Mouse (Mus musculus): ENCODE measurements around the gene Unc13b. TPM values are rescaled to one million over a fixed set of nuclear protein-coding genes. Genes with fewer than 3 reads are reported as not detected.

The Unc13b gene
- polyA plus RNA-seq, 1 experiment = 0.54 TPM

DNA sequence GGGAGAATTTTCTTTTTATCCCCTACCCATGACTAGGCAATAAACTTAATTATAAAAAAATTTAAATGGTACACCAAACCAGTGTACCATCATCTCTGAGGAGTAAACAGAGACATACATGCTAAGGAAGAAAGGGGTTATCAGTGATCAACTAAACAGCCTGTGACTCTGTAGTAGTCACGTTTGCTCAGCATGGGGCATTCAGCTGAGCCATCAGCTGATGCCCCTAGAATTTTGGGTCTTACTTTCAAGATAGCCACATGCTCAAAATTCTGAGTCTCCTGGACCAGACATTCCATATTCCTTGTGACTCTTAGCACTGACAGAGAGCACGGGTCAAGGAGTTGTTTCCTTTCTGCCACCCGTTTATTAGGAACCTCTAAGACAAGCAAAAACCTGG lies 101.3 kb downstream of the Unc13b start:
- Histone ChIP-seq H3K27me3 (replicated peaks) (peaks cover 2% of the 10 kb centered on the region), H3K4me3 (replicated peaks) (no peak overlapping the region), H3K9me3 (no peaks in the 10 kb centered on the region), H3K4me1 (no peaks in the 10 kb centered on the region), H3K36me3 (replicated peaks; ENCODE audit: low read length) (no peaks in the 10 kb centered on the region)
- TF ChIP-seq GATA1 (IDR thresholded peaks at IDR 0.05; ENCODE audit: borderline replicate concordance, low read length) = no peak

DNA sequence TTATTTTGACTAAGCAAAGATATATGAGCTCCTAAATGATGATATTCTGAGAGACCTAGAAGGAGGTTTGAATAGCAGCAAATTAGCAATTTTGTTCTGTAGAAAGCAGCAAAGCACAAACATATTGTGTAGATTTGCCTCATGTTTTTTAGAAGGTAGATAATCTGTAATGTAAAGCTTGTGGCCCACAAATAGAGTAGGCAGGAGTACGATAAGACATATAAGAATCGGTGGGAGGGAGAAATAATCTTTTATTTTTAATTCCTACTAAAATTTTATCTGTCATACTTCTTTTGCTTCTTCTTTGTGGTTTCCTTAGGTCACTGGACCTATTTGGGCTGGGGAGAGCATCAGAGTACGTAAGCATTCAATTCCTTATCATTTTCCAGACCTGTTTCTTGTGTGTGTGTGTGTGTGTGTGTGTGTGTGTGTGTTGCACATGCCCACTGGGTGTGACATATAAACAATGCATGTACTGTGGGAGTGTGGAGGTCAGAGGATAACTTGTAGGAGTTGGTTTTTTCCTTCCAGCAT lies 102.4 kb downstream of the Unc13b start:
- Histone ChIP-seq H3K36me3 (replicated peaks; ENCODE audit: low read length) (no peaks in the 10 kb centered on the region), H3K4me3 (replicated peaks) (no peak overlapping the region), H3K9me3 (no peaks in the 10 kb centered on the region), H3K27me3 (replicated peaks) (peaks cover 2% of the 10 kb centered on the region), H3K4me1 (no peaks in the 10 kb centered on the region)
- TF ChIP-seq FLI1 (IDR thresholded peaks at IDR 0.05; ENCODE audit: low read length) = no peak
- no peak for TF ChIP-seq GATA1 (IDR thresholded peaks at IDR 0.05; ENCODE audit: borderline replicate concordance, low read length)

DNA sequence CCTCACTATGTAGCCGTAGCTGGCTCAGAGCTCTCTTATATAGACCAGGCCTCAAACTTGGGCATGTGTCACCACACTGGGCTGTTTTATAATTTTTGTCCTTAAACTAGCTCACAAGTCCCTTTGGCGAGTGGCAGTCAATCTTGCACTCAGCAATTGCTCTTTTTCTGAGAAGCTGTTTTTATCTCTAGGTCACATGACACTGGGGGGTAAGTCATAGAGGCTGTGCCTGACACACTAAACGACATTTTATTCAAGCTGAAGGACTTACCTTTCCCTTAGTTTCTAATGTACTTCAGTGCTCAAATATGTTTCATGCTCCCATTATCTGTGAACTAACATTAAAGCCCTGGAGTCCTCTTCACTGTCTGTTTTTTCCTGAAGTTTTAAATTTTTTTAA lies 104.5 kb downstream of the Unc13b start:
- H3K4me3 ChIP-seq (replicated peaks) = no peak overlapping the region
- H3K36me3 ChIP-seq (replicated peaks; ENCODE audit: low read length) = no peaks in the 10 kb centered on the region
- TF ChIP-seq FLI1 (IDR thresholded peaks at IDR 0.05; ENCODE audit: low read length) (no peak), GATA1 (IDR thresholded peaks at IDR 0.05; ENCODE audit: borderline replicate concordance, low read length) (no peak)
- no peaks in the 10 kb centered on the region for H3K9me3 ChIP-seq
- H3K27me3 ChIP-seq (replicated peaks) = no peaks in the 10 kb centered on the region
- no peaks in the 10 kb centered on the region for H3K4me1 ChIP-seq

DNA sequence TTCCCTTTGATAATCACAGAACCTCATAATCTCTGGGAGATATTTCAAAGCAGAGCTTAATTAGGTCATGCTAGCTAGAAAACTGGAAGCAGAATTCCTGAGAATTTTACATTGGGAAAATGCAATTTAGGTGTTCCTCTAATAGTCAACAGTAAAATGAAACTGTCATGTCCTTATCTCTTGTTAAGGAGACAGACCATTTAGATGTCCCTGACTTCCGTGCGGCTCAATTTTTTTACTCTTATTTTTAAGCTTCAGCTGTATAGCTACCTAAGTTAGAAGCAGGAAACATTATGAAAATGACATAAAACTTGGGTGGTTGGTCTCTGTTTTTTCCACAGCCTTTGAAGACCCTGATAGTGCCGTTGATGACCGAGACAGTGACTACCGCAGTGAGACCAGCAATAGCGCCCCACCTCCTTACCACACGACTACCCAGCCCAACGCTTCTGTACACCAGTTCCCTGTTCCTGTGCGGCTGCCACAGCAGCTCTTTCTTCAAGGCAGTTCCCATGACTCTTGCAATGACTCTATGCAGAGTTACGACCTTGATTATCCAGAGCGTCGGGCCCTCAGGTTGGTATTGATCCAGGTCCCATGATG lies 106.8 kb downstream of the Unc13b start:
- no peaks in the 10 kb centered on the region for H3K9me3 ChIP-seq
- no peak for TF ChIP-seq GATA1 (IDR thresholded peaks at IDR 0.05; ENCODE audit: borderline replicate concordance, low read length)
- no peak for TF ChIP-seq FLI1 (IDR thresholded peaks at IDR 0.05; ENCODE audit: low read length)
- H3K27me3 ChIP-seq (replicated peaks) = no peaks in the 10 kb centered on the region
- no peak overlapping the region for H3K4me3 ChIP-seq (replicated peaks)
- H3K4me1 ChIP-seq = no peaks in the 10 kb centered on the region
- H3K36me3 ChIP-seq (replicated peaks; ENCODE audit: low read length) = no peaks in the 10 kb centered on the region

DNA sequence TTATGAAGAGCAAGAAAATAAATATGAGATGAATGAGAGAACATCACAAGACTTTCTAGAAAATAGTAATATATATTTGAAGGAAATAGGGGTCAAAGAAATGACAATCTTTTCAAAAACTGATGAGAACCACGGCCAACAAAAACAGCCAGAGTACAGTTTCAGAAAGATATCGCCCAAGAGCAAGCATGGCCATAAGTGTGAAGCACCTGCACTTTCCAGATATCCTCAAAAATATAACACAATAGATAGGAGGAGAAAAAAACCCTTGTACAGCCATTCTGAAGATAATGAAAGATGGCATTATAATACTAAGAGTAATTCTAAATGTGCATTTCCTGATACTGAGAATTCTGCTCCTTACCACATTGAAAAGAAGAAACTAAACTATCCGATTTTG lies 111.3 kb downstream of the Unc13b start:
- TF ChIP-seq FLI1 (IDR thresholded peaks at IDR 0.05; ENCODE audit: low read length) (no peak), GATA1 (IDR thresholded peaks at IDR 0.05; ENCODE audit: borderline replicate concordance, low read length) (no peak)
- no peaks in the 10 kb centered on the region for H3K36me3 ChIP-seq (replicated peaks; ENCODE audit: low read length)
- H3K4me1 ChIP-seq = no peaks in the 10 kb centered on the region
- no peaks in the 10 kb centered on the region for H3K27me3 ChIP-seq (replicated peaks)
- no peak overlapping the region for H3K4me3 ChIP-seq (replicated peaks)
- no peaks in the 10 kb centered on the region for H3K9me3 ChIP-seq

DNA sequence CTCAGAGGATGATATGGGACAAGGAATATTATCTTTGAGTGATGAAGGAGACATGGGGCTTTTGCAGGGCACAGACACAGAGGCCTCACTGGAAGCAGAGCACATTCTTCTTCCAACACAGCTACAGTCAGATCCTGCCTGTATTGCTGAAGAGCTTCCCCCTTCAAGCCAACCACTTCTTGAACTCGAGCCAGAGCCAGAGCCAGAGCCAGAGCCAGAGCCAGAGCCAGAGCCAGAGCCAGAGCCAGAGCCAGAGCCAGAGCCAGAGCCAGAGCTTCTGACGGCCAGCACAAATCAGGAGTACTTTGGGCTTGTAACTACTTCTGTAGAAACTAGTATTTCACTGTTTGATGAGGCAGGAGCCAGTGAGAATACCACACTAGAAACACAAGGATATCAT lies 118.4 kb downstream of the Unc13b start:
- H3K9me3 ChIP-seq = no peaks in the 10 kb centered on the region

DNA sequence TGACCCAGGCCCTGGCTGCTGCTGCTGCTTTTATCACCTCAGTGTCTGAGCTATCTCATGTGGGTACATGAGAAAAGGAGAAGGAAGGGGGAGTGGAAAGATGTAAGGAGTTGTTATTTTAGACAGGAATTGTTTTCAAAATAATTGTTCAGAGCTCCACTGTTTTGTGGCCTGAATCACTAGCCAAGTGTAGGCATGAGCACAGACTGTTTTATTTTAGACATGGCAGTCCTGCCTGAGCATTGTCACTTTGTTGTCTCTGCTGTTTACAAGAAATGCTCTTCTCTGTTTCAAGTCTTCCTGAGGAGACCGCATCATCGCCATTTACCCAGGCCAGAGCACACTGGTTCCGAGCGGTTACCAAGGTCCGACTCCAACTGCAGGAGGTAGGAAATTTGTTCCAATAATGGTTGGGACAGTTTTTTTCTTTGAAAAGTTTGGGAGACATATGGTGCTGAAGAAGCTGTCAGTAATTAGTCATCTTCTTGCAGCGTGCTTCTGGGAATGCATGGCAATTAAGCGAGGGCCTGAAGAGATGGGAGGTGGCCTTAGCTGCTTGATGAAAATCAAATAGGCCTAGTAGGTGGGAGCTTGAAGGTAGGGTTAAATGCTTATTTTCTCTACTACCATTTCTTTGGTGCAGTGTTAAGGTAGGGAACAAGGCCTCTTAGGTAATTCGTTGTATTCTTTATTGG lies 123.9 kb downstream of the Unc13b start:
- no peak overlapping the region for H3K4me3 ChIP-seq (replicated peaks)
- H3K27me3 ChIP-seq (replicated peaks) = peaks cover 8% of the 10 kb centered on the region
- H3K36me3 ChIP-seq (replicated peaks; ENCODE audit: low read length) = no peaks in the 10 kb centered on the region
- H3K9me3 ChIP-seq = no peaks in the 10 kb centered on the region
- TF ChIP-seq FLI1 (IDR thresholded peaks at IDR 0.05; ENCODE audit: low read length) = no peak
- TF ChIP-seq GATA1 (IDR thresholded peaks at IDR 0.05; ENCODE audit: borderline replicate concordance, low read length) = no peak
- 0 out of 2 replicates have a peak, but pooled peaks cover 2% of the 10 kb centered on the region for H3K4me1 ChIP-seq

More for the DNA sequence above, 118.4 kb downstream of the Unc13b start:
- Histone ChIP-seq H3K27me3 (replicated peaks) (peaks cover 5% of the 10 kb centered on the region), H3K4me3 (replicated peaks) (no peak overlapping the region), H3K36me3 (replicated peaks; ENCODE audit: low read length) (no peaks in the 10 kb centered on the region), H3K4me1 (no peaks in the 10 kb centered on the region)
- TF ChIP-seq GATA1 (IDR thresholded peaks at IDR 0.05; ENCODE audit: borderline replicate concordance, low read length) = no peak

DNA sequence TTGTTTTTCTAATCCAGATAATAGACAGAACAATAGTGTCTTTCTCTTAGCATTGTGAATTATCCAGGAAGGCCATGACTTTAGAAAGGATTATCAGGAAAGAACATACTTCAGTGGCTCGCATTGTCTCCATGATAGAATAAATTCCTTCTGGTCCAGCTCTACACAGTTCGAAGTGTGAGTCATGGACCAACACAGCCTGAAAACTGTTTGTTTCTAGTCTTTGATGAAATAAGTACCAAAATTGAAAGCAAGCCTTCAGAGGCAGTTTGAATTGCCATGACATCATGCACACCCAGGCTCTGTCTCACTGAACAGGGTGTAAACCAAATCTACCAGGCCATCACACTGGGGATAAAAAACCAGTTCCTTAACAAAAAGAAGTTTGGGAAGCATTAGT lies 128.7 kb downstream of the Unc13b start:
- H3K27me3 ChIP-seq (replicated peaks) = peaks cover 8% of the 10 kb centered on the region
- H3K4me1 ChIP-seq = peaks cover 6% of the 10 kb centered on the region
- no peaks in the 10 kb centered on the region for H3K9me3 ChIP-seq
- no peak overlapping the region for H3K4me3 ChIP-seq (replicated peaks)
- no peaks in the 10 kb centered on the region for H3K36me3 ChIP-seq (replicated peaks; ENCODE audit: low read length)
- TF ChIP-seq FLI1 (IDR thresholded peaks at IDR 0.05; ENCODE audit: low read length) = no peak
- no peak for TF ChIP-seq GATA1 (IDR thresholded peaks at IDR 0.05; ENCODE audit: borderline replicate concordance, low read length)

DNA sequence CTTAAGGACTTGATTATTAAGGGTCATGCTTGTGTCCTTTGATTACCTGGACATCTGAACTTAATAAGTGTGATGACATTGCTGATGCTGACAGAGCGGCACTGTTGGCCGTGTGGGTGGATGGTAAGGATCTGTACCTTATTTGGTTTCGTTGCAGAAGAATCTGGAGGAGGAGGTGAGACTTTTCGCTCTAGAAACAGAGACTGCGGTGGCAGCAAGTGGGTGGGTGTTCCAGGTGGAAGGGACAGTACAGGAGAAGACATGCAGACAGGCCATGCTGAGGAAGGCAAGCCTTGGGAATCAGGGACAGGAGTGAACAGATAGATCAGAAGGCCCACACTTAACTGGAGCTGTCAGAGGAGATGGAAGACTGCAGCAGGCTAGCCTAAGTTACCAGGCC lies 130.6 kb downstream of the Unc13b start:
- H3K4me1 ChIP-seq = peaks cover 6% of the 10 kb centered on the region
- no peaks in the 10 kb centered on the region for H3K9me3 ChIP-seq
- peaks cover 8% of the 10 kb centered on the region for H3K27me3 ChIP-seq (replicated peaks)
- H3K4me3 ChIP-seq (replicated peaks) = no peak overlapping the region
- TF ChIP-seq FLI1 (IDR thresholded peaks at IDR 0.05; ENCODE audit: low read length) = no peak
- no peak for TF ChIP-seq GATA1 (IDR thresholded peaks at IDR 0.05; ENCODE audit: borderline replicate concordance, low read length)
- no peaks in the 10 kb centered on the region for H3K36me3 ChIP-seq (replicated peaks; ENCODE audit: low read length)

DNA sequence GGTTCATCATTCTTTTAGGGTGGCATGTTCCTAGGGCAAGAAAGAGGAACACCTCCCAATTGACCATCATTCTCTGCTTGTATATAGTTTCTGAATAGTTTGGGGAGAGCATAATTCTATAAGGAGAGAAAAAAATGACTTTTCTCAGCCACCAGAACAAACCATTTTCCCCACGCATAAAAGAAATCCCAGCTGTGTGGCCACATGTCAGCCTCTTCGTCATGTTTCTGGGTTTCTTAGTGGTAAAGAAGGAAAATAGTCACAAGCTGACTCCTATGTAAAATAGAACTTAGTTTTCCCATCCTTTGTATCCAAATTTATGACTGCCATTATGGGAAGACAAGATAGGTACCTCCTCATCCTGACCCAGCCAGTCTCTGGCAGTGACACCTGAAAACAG lies 146.2 kb downstream of the Unc13b start:
- Histone ChIP-seq H3K27me3 (replicated peaks) (peaks cover 15% of the 10 kb centered on the region), H3K36me3 (replicated peaks; ENCODE audit: low read length) (no peaks in the 10 kb centered on the region), H3K9me3 (peaks cover 7% of the 10 kb centered on the region), H3K4me1 (peaks cover 6% of the 10 kb centered on the region), H3K4me3 (replicated peaks) (no peak overlapping the region)
- no peak for TF ChIP-seq GATA1 (IDR thresholded peaks at IDR 0.05; ENCODE audit: borderline replicate concordance, low read length)
- no peak for TF ChIP-seq FLI1 (IDR thresholded peaks at IDR 0.05; ENCODE audit: low read length)
